Mouse (Mus musculus) adrenal gland, adult (tissue): ENCODE data around the gene BC016579.

ENCODE experiments used
- DNase-seq, 2 experiments: peaks; one replicate each; pipeline ENCODE4 v3.0.0; 2022 to 2023; ENCODE audit warnings: low spot score in 1 of 2; ENCODE audit not compliant: inconsistent age in 2 of 2

The BC016579 gene

GRCm38 (mm10) chr16:45643944-45644343 lies 9.9 kb downstream of the BC016579 start:
- no peak for DNase-seq

GRCm38 (mm10) chr16:45641301-45641700 lies 12.6 kb downstream of the BC016579 start:
- peak; percentile 31 to 62 for DNase-seq

GRCm38 (mm10) chr16:45640070-45640762 lies 13.7 kb downstream of the BC016579 start:
- DNase-seq: no peak

GRCm38 (mm10) chr16:45635826-45636225 lies 18.0 kb downstream of the BC016579 start:
- no peak for DNase-seq

GRCm38 (mm10) chr16:45632420-45632819 lies 21.4 kb downstream of the BC016579 start:
- peak in 1 of 2 experiments; percentile 67 for DNase-seq

- peak; percentile 61 to 88 for DNase-seq
Measured at GRCm38 (mm10) chr16:45630347-45630960, 23.4 kb downstream of the BC016579 start.

- no peak for DNase-seq
Measured at GRCm38 (mm10) chr16:45629497-45630105, 24.3 kb downstream of the BC016579 start.

GRCm38 (mm10) chr16:45625342-45625741 lies 28.5 kb downstream of the BC016579 start:
- no peak for DNase-seq

GRCm38 (mm10) chr16:45624791-45625190 lies 29.1 kb downstream of the BC016579 start:
- DNase-seq: no peak

GRCm38 (mm10) chr16:45623230-45623629 lies 30.6 kb downstream of the BC016579 start:
- no peak for DNase-seq

GRCm38 (mm10) chr16:45619751-45620375 lies 34.0 kb downstream of the BC016579 start:
- no peak for DNase-seq

GRCm38 (mm10) chr16:45615944-45616343 lies 37.9 kb downstream of the BC016579 start:
- DNase-seq: no peak

- no peak for DNase-seq
Measured at GRCm38 (mm10) chr16:45613247-45613646, 40.6 kb downstream of the BC016579 start.

- DNase-seq: no peak
Measured at GRCm38 (mm10) chr16:45610267-45610666, 43.6 kb downstream of the BC016579 start, which contains the start of gene Gcsam. Gcsam (plus strand) TSS chr16:45610380.

- peak; percentile 17 to 75 for DNase-seq
Measured at GRCm38 (mm10) chr16:45609300-45609699, 44.6 kb downstream of the BC016579 start.

GRCm38 (mm10) chr16:45608481-45608954 lies 45.4 kb downstream of the BC016579 start:
- peak; percentile 11 to 65 for DNase-seq

- DNase-seq: no peak
Measured at GRCm38 (mm10) chr16:45595494-45595893, 58.4 kb downstream of the BC016579 start.

- DNase-seq: no peak
Measured at GRCm38 (mm10) chr16:45593656-45594055, 60.2 kb downstream of the BC016579 start.

GRCm38 (mm10) chr16:45582512-45582911 lies 71.4 kb downstream of the BC016579 start:
- DNase-seq: peak; percentile 16 to 61

- DNase-seq: no peak
Measured at GRCm38 (mm10) chr16:45579883-45580282, 74.0 kb downstream of the BC016579 start.
